Mouse (Mus musculus) hindbrain, embryonic 13.5 days (tissue): ENCODE data around the gene Gm20547. TPM values are rescaled to one million over a fixed set of nuclear protein-coding genes. Genes with fewer than 3 reads are reported as not detected.

ENCODE experiments used
- ATAC-seq: fragments of 200-750 bp; cut with Nextera tagmentation; 2 replicates; pipeline ENCODE4 v1.8.0; 2017; ENCODE audit warnings: moderate TSS enrichment; ENCODE audit not compliant: low FRiP score
- H3K27ac ChIP-seq: fragments of 300-500 bp; sonication (generic); 2 replicates; pipeline ENCODE4 v1.5.1; 2015; ENCODE audit warnings: inconsistent platforms, mild to moderate bottlenecking, moderate library complexity
- H3K27me3 ChIP-seq: fragments of 300-500 bp; sonication (generic); 2 replicates; pipeline ENCODE4 v1.6.1; 2015; ENCODE audit warnings: mild to moderate bottlenecking, inconsistent platforms
- H3K36me3 ChIP-seq: fragments of 300-500 bp; sonication (generic); 2 replicates; pipeline ENCODE4 v1.6.1; 2015; ENCODE audit warnings: mild to moderate bottlenecking, inconsistent platforms
- H3K4me1 ChIP-seq: fragments of 300-500 bp; sonication (generic); replicated peaks from 2 replicates; pipeline ENCODE4 v1.6.1; 2015; ENCODE audit warnings: inconsistent platforms
- H3K4me2 ChIP-seq: fragments of 300-500 bp; sonication (generic); 2 replicates; pipeline ENCODE4 v1.6.1; 2015; ENCODE audit warnings: inconsistent platforms, mild to moderate bottlenecking, moderate library complexity
- H3K4me3 ChIP-seq: fragments of 300-500 bp; sonication (generic); 2 replicates; pipeline ENCODE4 v1.5.1; 2015; ENCODE audit warnings: mild to moderate bottlenecking, inconsistent platforms
- H3K9ac ChIP-seq: fragments of 300-500 bp; sonication (generic); 2 replicates; pipeline ENCODE4 v1.6.1; 2015; ENCODE audit warnings: mild to moderate bottlenecking, inconsistent platforms
- H3K9me3 ChIP-seq: fragments of 300-500 bp; sonication (generic); 2 replicates; pipeline ENCODE4 v1.6.1; 2016; ENCODE audit warnings: inconsistent platforms
- WGBS: fragments of 180-500 bp; shearing (Covaris S2); methylation state at CpG from one replicate; pipeline ENCODE4 v1.1.7; 2015; 5-methylcytosine and 5-hydroxymethylcytosine counted together
- polyA plus RNA-seq: library from polyadenylated mRNA; unstranded; fragments of >200 nt; fragmentation: Nextera tagmentation; extraction: Ambion mirVana; gene quantifications from 2 replicates; pipeline ENCODE4 v1.2.1, GENCODE M21; 2015

The Gm20547 gene
- polyA plus RNA-seq, result 0.10 TPM in 1 of 2 replicates, not detected in the other

GRCm38 (mm10) chr17:34881683-34882310 is at the start of gene Gm20547:
Gm20547 (minus strand) TSS chr17:34882042.
- Histone ChIP-seq H3K27ac (no peak within 1 kb of the TSS), H3K4me2 (0 out of 2 replicates have a peak within 1 kb of the TSS, but pooled peaks have one; percentile 21), H3K27me3 (peaks cover 19% of the 10 kb centered on the region), H3K9me3 (no peaks in the 10 kb centered on the region), H3K9ac (no peak within 1 kb of the TSS), H3K4me3 (no peak within 1 kb of the TSS), H3K4me1 (peaks cover 6% of the 10 kb centered on the region; the same call in 1 of the 2 replicates), H3K36me3 (no peaks in the 10 kb centered on the region)
- ATAC-seq, result no peak
- WGBS, result 9% methylated on average over 15 of the region's 15 CpGs

GRCm38 (mm10) chr17:34931061-34931734 is 49.4 kb upstream of the Gm20547 start, which contains the start of gene Neu1:
Neu1 (plus strand) TSS chr17:34931253.
- Histone ChIP-seq H3K27me3 (0 out of 2 replicates have a peak, but pooled peaks cover 3% of the 10 kb centered on the region), H3K4me1 (peaks cover 15% of the 10 kb centered on the region), H3K4me3 (peak within 1 kb of the TSS; percentile 83), H3K36me3 (peaks cover 29% of the 10 kb centered on the region), H3K9ac (peak within 1 kb of the TSS; percentile 94), H3K27ac (peak within 1 kb of the TSS; percentile 79), H3K9me3 (no peaks in the 10 kb centered on the region), H3K4me2 (peak within 1 kb of the TSS; percentile 99)
- under 1% methylated on average over 31 of the region's 38 CpGs for WGBS
- ATAC-seq, result peak; percentile 97

- H3K4me3 ChIP-seq, result no peak overlapping the region
- H3K27me3 ChIP-seq, result 0 out of 2 replicates have a peak, but pooled peaks cover 3% of the 10 kb centered on the region
- H3K4me2 ChIP-seq, result no peak overlapping the region
- H3K9ac ChIP-seq, result no peak overlapping the region
- H3K27ac ChIP-seq, result no peak overlapping the region
- 72% methylated on average over 4 of the region's 4 CpGs for WGBS
- peaks cover 15% of the 10 kb centered on the region for H3K4me1 ChIP-seq
- no peaks in the 10 kb centered on the region for H3K9me3 ChIP-seq
- no peak for ATAC-seq
- H3K36me3 ChIP-seq, result peaks cover 7% of the 10 kb centered on the region
These were observed 47.0 kb upstream of the Gm20547 start for GRCm38 (mm10) chr17:34928841-34929240.

GRCm38 (mm10) chr17:34927306-34928019 is 45.6 kb upstream of the Gm20547 start:
- WGBS, result 89% methylated on average over 18 of the region's 18 CpGs
- H3K4me1 ChIP-seq, result peaks cover 11% of the 10 kb centered on the region
- H3K36me3 ChIP-seq, result no peaks in the 10 kb centered on the region
- H3K27me3 ChIP-seq, result no peaks in the 10 kb centered on the region
- no peak overlapping the region for H3K4me3 ChIP-seq
- no peak for ATAC-seq
- no peak overlapping the region for H3K4me2 ChIP-seq
- no peak overlapping the region for H3K9ac ChIP-seq
- no peak overlapping the region for H3K27ac ChIP-seq
- no peaks in the 10 kb centered on the region for H3K9me3 ChIP-seq

GRCm38 (mm10) chr17:34924258-34924657 is 42.4 kb upstream of the Gm20547 start:
- Histone ChIP-seq H3K4me3 (no peak overlapping the region), H3K9me3 (no peaks in the 10 kb centered on the region), H3K36me3 (no peaks in the 10 kb centered on the region), H3K4me2 (no peak overlapping the region), H3K27ac (no peak overlapping the region), H3K9ac (no peak overlapping the region), H3K4me1 (no peaks in the 10 kb centered on the region), H3K27me3 (no peaks in the 10 kb centered on the region)
- 87% methylated on average over 4 of the region's 5 CpGs for WGBS
- no peak for ATAC-seq

GRCm38 (mm10) chr17:34922939-34923338 is 41.1 kb upstream of the Gm20547 start:
- no peak for ATAC-seq
- H3K4me1 ChIP-seq, result no peaks in the 10 kb centered on the region
- no peaks in the 10 kb centered on the region for H3K36me3 ChIP-seq
- no peak overlapping the region for H3K9ac ChIP-seq
- H3K4me2 ChIP-seq, result no peak overlapping the region
- no peaks in the 10 kb centered on the region for H3K9me3 ChIP-seq
- no peak overlapping the region for H3K4me3 ChIP-seq
- no peaks in the 10 kb centered on the region for H3K27me3 ChIP-seq
- 51% methylated on average over 6 of the region's 6 CpGs for WGBS
- no peak overlapping the region for H3K27ac ChIP-seq

- 80% methylated on average over 9 of the region's 9 CpGs for WGBS
- Histone ChIP-seq H3K4me2 (no peak overlapping the region), H3K4me3 (no peak overlapping the region), H3K4me1 (no peaks in the 10 kb centered on the region), H3K9me3 (no peaks in the 10 kb centered on the region), H3K27me3 (no peaks in the 10 kb centered on the region), H3K36me3 (peaks cover 20% of the 10 kb centered on the region), H3K27ac (no peak overlapping the region), H3K9ac (no peak overlapping the region)
- ATAC-seq, result no peak
These were observed 35.3 kb upstream of the Gm20547 start for GRCm38 (mm10) chr17:34917188-34917587.

GRCm38 (mm10) chr17:34916316-34916715 is 34.5 kb upstream of the Gm20547 start:
- Histone ChIP-seq H3K4me2 (no peak overlapping the region), H3K27ac (no peak overlapping the region), H3K9me3 (no peaks in the 10 kb centered on the region), H3K4me1 (no peaks in the 10 kb centered on the region), H3K4me3 (no peak overlapping the region), H3K36me3 (peaks cover 29% of the 10 kb centered on the region), H3K9ac (no peak overlapping the region), H3K27me3 (no peaks in the 10 kb centered on the region)
- no peak for ATAC-seq
- 85% methylated on average over 5 of the region's 5 CpGs for WGBS

GRCm38 (mm10) chr17:34915410-34915831 is 33.6 kb upstream of the Gm20547 start:
- H3K27ac ChIP-seq, result no peak overlapping the region
- no peak overlapping the region for H3K4me2 ChIP-seq
- no peak for ATAC-seq
- no peak overlapping the region for H3K4me3 ChIP-seq
- no peak overlapping the region for H3K9ac ChIP-seq
- 22% methylated on average over 10 of the region's 11 CpGs for WGBS
- H3K9me3 ChIP-seq, result no peaks in the 10 kb centered on the region
- peaks cover 37% of the 10 kb centered on the region for H3K36me3 ChIP-seq
- H3K27me3 ChIP-seq, result no peaks in the 10 kb centered on the region
- no peaks in the 10 kb centered on the region for H3K4me1 ChIP-seq

GRCm38 (mm10) chr17:34913930-34914665 is 32.3 kb upstream of the Gm20547 start, which contains the start of gene Slc44a4:
Slc44a4 (plus strand) TSS chr17:34914466.
- peaks cover 51% of the 10 kb centered on the region for H3K36me3 ChIP-seq
- no peak within 1 kb of the TSS for H3K4me2 ChIP-seq
- 38% methylated on average over 18 of the region's 18 CpGs for WGBS
- no peak within 1 kb of the TSS for H3K27ac ChIP-seq
- ATAC-seq, result no peak
- no peaks in the 10 kb centered on the region for H3K9me3 ChIP-seq
- no peaks in the 10 kb centered on the region for H3K4me1 ChIP-seq
- no peak within 1 kb of the TSS for H3K4me3 ChIP-seq
- no peak within 1 kb of the TSS for H3K9ac ChIP-seq
- no peaks in the 10 kb centered on the region for H3K27me3 ChIP-seq

GRCm38 (mm10) chr17:34911945-34912351 is 30.1 kb upstream of the Gm20547 start:
- no peak overlapping the region for H3K27ac ChIP-seq
- no peaks in the 10 kb centered on the region for H3K4me1 ChIP-seq
- H3K36me3 ChIP-seq, result peaks cover 72% of the 10 kb centered on the region
- no peaks in the 10 kb centered on the region for H3K9me3 ChIP-seq
- no peak overlapping the region for H3K4me3 ChIP-seq
- no peak overlapping the region for H3K4me2 ChIP-seq
- ATAC-seq, result peak; percentile 61
- H3K27me3 ChIP-seq, result no peaks in the 10 kb centered on the region
- 39% methylated on average over 5 of the region's 5 CpGs for WGBS
- H3K9ac ChIP-seq, result no peak overlapping the region

- Histone ChIP-seq H3K27me3 (no peaks in the 10 kb centered on the region), H3K4me2 (no peak overlapping the region), H3K4me3 (no peak overlapping the region), H3K9me3 (no peaks in the 10 kb centered on the region), H3K4me1 (no peaks in the 10 kb centered on the region), H3K27ac (no peak overlapping the region), H3K9ac (no peak overlapping the region), H3K36me3 (peaks cover 82% of the 10 kb centered on the region)
- 89% methylated on average over 10 of the region's 10 CpGs for WGBS
- ATAC-seq, result no peak
These were observed 29.1 kb upstream of the Gm20547 start for GRCm38 (mm10) chr17:34910982-34911381.
